Mouse (Mus musculus) hindbrain, embryonic 16.5 days (tissue): ENCODE data around the gene Wnt6. TPM values are rescaled to one million over a fixed set of nuclear protein-coding genes. Genes with fewer than 3 reads are reported as not detected.

Source experiments
- ATAC-seq: fragments of 200-750 bp; cut with Nextera tagmentation; 2 replicates; pipeline ENCODE4 v1.8.0; 2017; ENCODE audit warnings: moderate TSS enrichment, moderate library complexity
- H3K27ac ChIP-seq: fragments of 300-500 bp; sonication (generic); 2 replicates; pipeline ENCODE4 v1.5.1; 2014; ENCODE audit warnings: low read depth, mild to moderate bottlenecking, control low read depth, low read length, moderate library complexity
- H3K27me3 ChIP-seq: fragments of 300-500 bp; sonication (generic); replicated peaks from 2 replicates; pipeline ENCODE4 v1.6.1; 2014; ENCODE audit warnings: low read length; ENCODE audit not compliant: control insufficient read depth, insufficient read depth
- H3K36me3 ChIP-seq: fragments of 300-500 bp; sonication (generic); 2 replicates; pipeline ENCODE4 v1.6.1; 2014; ENCODE audit warnings: mild to moderate bottlenecking, low read length, moderate library complexity, mixed read lengths; ENCODE audit not compliant: control insufficient read depth, insufficient read depth
- H3K4me1 ChIP-seq: fragments of 300-500 bp; sonication (generic); 2 replicates; pipeline ENCODE4 v1.6.1; 2014; ENCODE audit warnings: low read depth, low read length; ENCODE audit not compliant: control insufficient read depth, insufficient read depth
- H3K4me2 ChIP-seq: fragments of 300-500 bp; sonication (generic); 2 replicates; pipeline ENCODE4 v1.6.1; 2014; ENCODE audit warnings: mild to moderate bottlenecking, low read length, control low read depth, moderate library complexity
- H3K4me3 ChIP-seq: fragments of 300-500 bp; sonication (generic); 2 replicates; pipeline ENCODE4 v1.5.1; 2014; ENCODE audit warnings: mild to moderate bottlenecking, low read length, control low read depth, moderate library complexity
- H3K9ac ChIP-seq: fragments of 300-500 bp; sonication (generic); 2 replicates; pipeline ENCODE4 v1.6.1; 2014; ENCODE audit warnings: low read depth, mild to moderate bottlenecking, control low read depth, low read length, moderate library complexity
- H3K9me3 ChIP-seq: fragments of 300-500 bp; sonication (generic); 2 replicates; pipeline ENCODE4 v1.6.1; 2014; ENCODE audit warnings: mild to moderate bottlenecking, low read length, moderate library complexity; ENCODE audit not compliant: control insufficient read depth
- WGBS: fragments of 180-500 bp; shearing (Covaris S2); extraction: QIAGEN DNeasy Blood & Tissue Kit; methylation state at CpG from one replicate; pipeline ENCODE4 v1.1.7; 2014; 5-methylcytosine and 5-hydroxymethylcytosine counted together
- polyA plus RNA-seq: library from polyadenylated mRNA; unstranded; fragments of >200 nt; fragmentation: Nextera tagmentation; extraction: Ambion mirVana; gene quantifications from 2 replicates; pipeline ENCODE4 v1.2.1, GENCODE M21; 2015

The Wnt6 gene
- polyA plus RNA-seq, 1 experiment from 2014 or later: 6.1 TPM

DNA sequence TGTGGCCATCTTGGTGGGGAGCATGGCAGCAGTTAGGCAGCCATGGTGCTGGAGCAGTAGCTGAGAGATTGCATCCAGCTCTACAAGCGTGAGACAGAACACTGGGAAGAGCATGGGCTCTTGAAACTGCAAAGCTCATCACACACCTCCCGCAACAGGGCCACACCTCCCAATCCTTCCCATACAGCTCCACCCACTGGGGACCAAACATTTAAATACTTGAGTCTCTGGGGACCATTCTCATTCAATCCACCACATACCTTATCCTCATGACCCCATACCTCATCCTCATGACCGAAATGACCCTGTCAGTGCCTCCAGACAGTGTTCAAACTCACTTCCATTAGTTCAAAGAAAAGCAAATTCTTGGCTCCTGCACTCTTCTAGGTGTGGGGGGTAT is 61.6 kb downstream of the Wnt6 start:
- Histone ChIP-seq H3K4me1 (no peaks in the 10 kb centered on the region), H3K9ac (no peak overlapping the region), H3K4me3 (no peak overlapping the region), H3K9me3 (no peaks in the 10 kb centered on the region), H3K36me3 (no peaks in the 10 kb centered on the region), H3K4me2 (no peak overlapping the region), H3K27me3 (no peaks in the 10 kb centered on the region), H3K27ac (no peak overlapping the region)
- no peak for ATAC-seq
- WGBS: 82% methylated on average over 3 of the region's 3 CpGs

Other genes starting within 250 kb of the Wnt6 start
- gene Plcd4, start 229.0 kb upstream of the Wnt6 start, polyA plus RNA-seq: 6.8 and 9.3 TPM in 2 replicates
- gene Usp37, start 227.6 kb upstream of the Wnt6 start, polyA plus RNA-seq: 20.7 and 24.4 TPM in 2 replicates
- gene Zfp142, start 183.6 kb upstream of the Wnt6 start, polyA plus RNA-seq: 6.8 and 8.5 TPM in 2 replicates
- gene Bcs1l, start 183.6 kb upstream of the Wnt6 start, polyA plus RNA-seq: 23.0 and 23.7 TPM in 2 replicates
- 46.8 and 48.5 TPM in 2 replicates for gene Rnf25, start 170.5 kb upstream of the Wnt6 start, polyA plus RNA-seq
- 17.6 and 17.7 TPM in 2 replicates for gene Stk36, start 170.4 kb upstream of the Wnt6 start, polyA plus RNA-seq
- gene Ttll4, start 110.1 kb upstream of the Wnt6 start, polyA plus RNA-seq: 5.3 and 8.8 TPM in 2 replicates
- 2.4 and 3.5 TPM in 2 replicates for gene Cyp27a1, start 58.3 kb upstream of the Wnt6 start, polyA plus RNA-seq
- gene Prkag3, start 22.7 kb upstream of the Wnt6 start, polyA plus RNA-seq: 0.13 and 0.36 TPM in 2 replicates
- gene Wnt10a, start 19.6 kb downstream of the Wnt6 start, polyA plus RNA-seq: 0.40 TPM in 2 replicates
- gene Cdk5r2, start 83.0 kb downstream of the Wnt6 start, polyA plus RNA-seq: 8.4 and 9.4 TPM in 2 replicates
- 2.9 and 3.3 TPM in 2 replicates for gene Fev, start 113.5 kb downstream of the Wnt6 start, polyA plus RNA-seq
- gene Cryba2, start 121.3 kb downstream of the Wnt6 start, polyA plus RNA-seq: 1.4 and 2.1 TPM in 2 replicates
- 1.1 and 1.6 TPM in 2 replicates for gene Cfap65, start 163.7 kb downstream of the Wnt6 start, polyA plus RNA-seq
- 0.25 and 0.30 TPM in 2 replicates for gene Ihh, start 179.8 kb downstream of the Wnt6 start, polyA plus RNA-seq